Mouse (Mus musculus): Measurements from ENCODE around the gene Parg.
"Not testable (repeated sequence)": the region's sequence is repeated elsewhere in the genome, so short reads cannot be mapped to it uniquely, and the experiment has no call there.

Parg gene

DNA sequence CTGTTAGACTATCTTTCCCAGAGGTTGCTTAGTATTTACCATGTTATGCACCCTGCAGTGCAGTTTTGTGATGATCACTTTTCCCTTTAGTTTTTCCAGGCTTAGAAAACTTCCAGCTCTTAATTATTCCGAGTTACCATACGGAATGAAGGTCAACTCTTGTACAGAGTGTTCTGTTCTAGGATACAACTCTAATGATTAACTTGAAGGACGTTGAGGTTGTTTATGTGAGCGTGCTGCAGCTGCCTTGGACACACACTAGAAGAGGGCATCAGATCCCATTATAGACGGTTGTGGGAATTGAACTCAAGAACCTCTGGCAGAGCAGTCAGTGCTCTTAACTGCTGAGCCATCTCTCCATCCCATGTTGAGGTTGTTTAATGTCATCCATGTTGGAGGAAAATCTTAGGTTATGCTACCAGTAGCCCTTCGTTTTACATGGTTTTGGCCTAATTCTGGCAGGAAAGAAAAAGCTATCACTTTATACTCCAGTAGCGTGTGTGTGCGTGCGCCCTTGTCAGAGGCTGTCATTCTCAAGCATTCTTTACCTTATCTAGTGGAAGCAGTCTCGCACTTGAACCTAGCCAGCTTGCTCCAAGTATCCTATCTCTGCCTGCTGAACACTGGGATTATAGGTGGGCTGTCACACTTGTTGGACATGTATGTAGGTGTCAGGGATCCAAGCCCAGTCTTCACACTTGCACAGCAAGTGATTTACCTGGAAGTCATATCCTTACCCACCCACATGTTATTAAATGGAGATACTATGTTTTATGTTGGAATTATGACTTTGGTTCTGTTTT is 22.2 kb upstream of the Parg start:
- DNase-seq: no peak

DNA sequence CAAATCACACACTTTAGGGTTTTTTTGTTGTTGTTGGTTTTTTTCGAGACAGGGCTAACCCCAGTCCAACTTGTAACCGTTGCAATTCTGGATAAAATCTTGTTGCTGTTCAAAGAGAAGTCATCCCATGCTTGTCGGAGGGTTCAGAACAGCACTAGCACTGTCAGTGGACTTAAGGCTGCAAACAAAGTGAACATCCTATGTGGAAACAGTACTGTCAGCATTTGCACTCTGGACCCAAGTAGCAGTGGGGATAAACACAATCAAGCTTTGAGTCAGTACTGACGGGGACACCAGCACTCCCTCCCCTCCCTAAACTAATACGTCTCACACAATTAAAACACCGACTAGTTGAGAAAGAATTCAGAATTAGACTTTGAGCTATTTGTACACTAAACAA is 20.9 kb upstream of the Parg start:
- no peak for DNase-seq

DNA sequence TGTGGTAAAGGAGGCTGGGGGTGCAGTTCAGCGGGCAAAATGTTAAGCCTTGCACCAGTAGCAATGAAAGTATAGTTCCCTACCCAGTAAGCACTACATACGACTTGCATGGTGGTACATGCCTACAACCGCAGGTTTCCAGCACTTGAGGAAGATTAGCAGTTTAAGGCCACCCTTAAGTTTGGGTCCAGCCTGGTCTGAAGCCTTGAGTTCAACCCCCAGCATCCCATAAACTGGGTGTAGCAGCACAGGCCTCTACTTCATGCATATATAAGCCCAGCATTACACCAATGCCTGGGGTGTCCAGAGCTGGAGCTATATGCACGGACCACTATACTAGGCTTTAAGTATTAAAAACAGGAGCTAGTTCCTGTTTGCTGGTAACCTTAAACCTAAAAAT is 17.9 kb upstream of the Parg start:
- DNase-seq: no peak

DNA sequence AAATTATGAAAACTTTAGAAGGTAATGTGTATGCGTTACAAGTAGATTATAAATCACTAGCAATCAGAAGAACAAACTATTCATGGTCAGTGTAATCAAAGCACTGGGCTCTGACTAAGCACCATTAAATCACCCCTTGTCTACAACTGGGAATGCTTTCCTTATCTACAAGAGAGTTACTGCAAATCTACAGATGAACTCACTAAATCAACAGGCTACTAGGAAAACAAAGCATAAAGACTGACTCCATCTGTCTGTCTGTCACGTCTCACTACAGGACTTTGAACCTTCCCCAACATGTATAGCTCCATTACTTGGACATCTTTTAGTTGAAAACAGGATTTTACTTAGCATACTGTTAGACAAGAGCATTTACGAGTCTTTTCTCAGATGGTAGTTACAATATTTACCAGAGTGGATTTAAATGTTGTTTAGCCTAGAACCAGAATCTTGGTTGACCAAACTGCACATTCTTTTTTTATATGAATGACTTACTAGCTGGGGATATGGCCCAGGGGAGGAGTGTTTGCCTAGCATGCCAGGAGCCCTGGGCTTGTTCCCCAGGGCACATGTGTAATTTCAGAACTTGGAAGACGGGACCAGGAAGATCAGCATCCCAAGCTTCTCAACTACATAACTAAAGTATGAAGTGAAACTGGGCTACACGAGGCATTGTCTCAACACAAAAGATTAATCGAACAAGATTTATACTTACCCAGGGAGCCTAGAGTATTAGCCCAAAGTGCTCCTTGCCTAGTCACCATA is 10.9 kb upstream of the Parg start:
- DNase-seq: no peak

DNA sequence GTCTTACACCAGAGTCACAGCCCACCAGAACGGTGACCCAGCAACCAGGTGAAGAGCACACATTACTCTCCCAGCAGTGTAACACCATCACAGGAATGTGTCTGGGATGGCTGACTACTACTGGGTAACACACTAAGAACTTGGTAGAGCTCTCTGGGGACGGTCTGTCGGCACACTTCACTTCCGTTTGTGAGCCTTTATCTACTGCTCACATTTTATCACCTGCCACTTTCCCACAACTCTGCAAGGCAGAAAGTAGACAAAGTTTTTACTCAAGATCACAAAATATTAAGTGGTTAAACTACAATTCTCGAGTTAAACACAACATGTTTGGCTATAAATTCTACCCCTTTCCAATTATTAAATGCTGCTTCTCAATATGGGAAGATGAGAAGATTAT is 9.8 kb upstream of the Parg start:
- DNase-seq: no peak

DNA sequence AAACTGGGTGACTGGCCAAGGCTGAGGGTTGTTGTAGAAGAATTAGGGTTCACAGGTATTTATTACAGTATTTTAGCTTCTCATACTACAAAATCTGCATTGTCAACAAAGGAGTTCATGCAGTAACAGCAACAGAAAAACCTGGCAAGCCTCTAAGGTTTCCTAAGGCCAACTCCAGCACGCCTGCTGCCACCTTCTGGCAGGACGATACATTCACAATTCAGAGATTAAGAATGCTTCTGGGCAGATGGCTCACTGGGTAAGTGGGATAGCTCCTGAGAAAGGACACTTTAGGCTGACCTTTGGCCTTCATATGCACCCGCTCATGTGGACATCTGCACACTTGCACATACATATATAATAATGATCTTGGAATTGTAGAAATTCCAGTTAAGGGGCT is 9.3 kb upstream of the Parg start:
- DNase-seq: peak; percentile 34

DNA sequence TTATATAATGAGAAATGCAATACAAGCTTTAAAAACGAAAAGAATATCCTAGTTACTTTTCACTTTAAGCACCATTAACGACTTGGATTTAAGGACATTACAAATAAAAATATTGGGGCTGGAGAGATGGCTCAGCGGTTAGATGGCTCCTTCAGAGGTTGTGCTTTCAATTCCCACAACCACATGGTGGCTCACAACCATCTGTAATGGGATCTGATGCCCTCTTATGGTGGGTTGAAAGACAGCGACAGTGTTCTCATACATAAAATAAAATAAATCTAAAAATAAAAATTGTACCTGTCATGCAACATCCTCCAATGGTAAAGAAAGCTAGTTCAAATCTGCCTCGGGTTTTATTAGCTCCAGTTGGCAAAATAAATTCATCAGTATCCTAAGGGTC is 8.2 kb upstream of the Parg start:
- not testable (repeated sequence) for DNase-seq

DNA sequence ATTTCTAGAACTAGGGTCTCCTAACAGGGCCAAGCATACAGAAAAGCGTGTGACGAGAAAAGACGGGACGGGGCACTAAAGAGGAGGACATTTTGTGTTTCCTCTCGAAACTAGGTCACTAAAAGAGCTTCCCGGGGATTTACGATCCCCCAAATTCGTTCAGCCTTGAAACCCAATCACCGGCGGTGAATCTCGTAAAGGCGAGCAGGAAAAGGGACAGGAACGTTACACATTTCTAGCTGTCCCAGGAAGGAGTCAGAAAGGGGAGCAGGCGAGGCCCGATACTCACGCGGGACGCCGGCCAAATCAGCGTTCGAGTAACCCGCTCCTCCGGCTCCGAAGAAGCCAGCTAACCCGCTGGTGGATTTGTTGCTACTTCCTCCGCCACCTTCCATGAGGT is 395 bp upstream of the Parg start:
- DNase-seq: no peak

DNA sequence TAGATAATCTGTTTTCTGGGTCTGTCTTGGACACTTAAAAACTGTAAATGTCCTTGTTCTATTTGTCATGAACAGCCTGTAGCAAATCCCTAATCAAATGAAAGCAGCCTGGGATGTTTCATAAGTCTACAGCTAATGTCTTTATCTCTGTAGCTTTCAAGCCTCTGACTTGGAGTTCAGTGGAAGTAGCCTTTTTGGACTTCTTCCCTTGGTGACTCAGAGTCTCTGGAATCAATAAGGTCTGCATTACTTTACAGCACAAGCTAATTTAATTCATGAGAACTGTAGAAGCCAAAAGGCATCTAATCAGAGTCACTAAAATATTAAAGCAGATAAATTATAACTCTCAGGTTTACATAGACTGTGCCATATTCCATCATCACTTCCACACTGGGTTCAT is 24.9 kb downstream of the Parg start:
- DNase-seq: no peak

DNA sequence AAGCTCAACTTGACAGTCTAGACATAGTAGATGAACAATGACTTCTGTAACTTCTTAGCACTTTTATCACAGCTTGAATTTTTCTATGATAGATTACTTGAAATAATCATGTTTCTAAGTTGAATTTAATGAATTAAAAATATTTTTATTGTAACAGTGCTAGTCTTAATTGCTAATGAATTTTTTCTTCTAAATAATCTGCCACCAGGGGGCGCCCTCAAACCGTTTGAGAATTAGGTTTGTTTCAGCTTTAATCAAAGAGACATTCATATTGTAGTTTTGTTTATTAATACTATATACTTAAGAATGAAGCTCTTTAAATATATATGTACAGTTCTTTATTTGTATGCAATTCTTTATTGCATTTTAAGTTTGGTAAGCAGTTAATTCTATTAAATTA is 27.2 kb downstream of the Parg start:
- DNase-seq: peak in 1 of 2 experiments; percentile 20

DNA sequence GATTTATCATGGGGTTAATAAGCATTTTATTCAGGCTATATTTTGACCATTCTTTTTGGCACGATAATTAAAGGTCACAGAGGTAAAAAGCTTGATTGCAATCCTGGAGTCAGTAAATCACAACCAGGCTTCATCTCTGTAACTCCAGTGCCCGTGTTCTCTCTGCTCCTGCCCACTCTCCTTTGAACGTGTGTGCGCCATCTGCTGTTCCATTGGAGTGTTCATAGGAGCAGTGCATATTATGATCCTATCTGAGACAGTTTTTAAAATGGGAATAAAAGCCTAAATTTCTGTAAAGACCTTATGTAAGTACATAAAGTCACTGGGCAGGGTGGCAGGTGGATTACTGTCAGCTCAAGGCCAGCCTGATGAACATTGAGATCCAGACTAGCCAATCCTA is 40.7 kb downstream of the Parg start:
- no peak for DNase-seq

DNA sequence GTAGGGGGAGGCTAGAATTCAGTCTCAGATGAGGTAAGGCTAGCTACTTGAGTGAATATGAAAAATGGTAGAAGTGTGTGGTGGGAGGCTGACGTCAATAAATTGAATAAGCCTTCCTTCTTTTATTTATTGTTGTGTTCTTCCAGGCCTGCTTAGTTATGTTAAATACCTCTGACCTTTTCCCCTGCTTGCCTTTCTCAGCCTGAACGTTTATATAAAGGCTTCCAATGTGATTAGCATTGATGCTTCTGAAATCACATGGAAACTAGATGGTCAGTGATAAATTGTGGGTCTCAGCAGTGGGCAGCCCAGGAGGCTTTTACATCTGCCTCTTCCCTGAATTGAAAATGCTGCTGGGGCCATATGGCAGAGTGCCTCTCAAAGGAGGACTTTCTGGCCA is 44.3 kb downstream of the Parg start:
- no peak for DNase-seq

DNA sequence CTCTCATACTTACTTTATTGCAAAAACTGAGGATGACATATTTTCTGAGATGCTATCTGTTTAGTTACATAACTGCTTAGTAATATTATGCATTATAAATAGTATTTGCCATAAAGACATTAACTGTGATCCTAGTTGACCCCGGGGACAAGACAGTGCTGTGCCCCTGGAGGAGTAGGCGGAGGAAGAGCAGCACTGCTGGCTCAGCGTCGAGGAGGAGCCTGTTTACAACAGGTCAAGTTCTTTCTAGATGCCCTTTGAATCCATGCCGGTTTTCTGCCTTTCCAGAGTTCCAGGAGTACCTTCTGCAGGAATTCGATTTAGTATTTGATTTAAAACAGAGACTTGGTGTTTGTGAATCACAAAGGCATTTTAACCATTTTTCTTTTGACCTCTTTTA is 47.9 kb downstream of the Parg start:
- DNase-seq: no peak

DNA sequence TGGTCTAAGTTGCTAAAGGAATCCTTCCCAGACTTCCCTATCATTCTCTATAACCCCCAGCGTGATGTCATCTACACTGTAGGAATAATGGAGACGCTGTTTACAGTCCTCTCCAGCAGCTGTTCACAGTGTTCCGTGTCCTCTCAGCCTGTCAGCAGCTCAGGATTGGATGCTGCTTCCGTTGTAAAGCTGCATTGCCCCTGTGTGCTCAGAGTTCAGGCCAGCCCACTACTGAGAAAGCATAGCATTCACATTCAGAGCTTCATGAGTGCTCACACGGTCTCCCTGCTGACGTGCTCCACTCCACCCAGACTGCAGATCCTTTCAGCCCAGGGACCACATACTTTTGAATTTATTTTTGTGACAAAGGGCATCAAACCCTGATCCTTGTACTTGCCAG is 59.1 kb downstream of the Parg start:
- no peak for DNase-seq

DNA sequence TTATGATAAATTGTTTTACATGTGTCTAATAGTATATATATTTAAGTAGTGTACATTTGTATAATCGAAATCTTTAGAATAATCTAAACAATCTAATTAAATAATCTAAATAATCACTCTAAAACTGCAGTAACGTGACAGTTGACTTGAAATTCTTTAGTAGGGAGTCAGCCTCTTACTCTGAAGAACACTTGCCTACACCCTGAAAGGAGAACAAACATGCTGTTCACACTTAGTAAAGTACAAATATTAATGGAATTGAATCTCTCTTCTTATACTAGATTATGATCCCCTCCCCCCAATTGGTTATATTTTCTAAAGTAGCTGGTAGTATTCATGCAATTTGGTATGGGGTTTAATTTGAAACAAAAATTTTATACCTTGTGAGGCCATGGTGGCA is 60.0 kb downstream of the Parg start:
- no peak for DNase-seq

DNA sequence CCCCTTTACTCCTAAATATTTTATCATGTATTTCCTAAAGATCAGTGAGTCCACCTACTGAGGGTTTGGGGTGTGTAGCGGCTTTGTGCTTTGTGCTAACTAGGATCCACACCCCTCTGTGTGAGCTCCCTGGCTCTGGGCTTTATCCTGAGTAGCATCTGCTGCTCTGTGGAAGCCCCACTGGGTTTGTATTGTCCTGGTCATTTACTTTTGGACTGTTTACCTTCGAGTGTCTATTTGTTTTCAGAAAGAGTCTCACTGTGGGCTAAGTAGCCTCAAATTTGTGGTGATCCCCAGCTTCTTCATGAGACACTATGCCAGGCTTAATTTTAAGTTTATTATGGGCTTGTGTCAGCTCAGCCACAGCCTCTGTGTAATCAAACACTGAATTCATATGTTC is 67.2 kb downstream of the Parg start:
- DNase-seq: no peak

DNA sequence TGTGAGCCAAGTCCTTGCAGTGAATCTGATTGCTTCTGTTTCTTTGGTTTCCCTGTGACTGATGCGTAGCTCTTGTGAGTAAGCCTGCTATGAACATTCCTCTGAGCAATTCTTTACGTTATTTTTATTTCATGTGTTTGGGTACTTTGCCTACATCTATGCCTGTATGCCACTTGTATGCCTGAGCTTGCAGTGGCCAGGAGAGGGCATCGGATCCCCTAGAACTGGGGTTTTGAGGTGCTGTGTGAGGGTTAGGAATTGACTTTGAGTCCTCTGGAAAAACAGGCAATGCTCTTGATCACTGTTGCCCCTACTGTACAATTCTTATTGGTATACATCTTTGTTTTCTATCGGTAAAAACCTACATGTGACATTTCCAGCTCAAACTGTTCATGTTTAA is 67.8 kb downstream of the Parg start:
- DNase-seq: no peak

DNA sequence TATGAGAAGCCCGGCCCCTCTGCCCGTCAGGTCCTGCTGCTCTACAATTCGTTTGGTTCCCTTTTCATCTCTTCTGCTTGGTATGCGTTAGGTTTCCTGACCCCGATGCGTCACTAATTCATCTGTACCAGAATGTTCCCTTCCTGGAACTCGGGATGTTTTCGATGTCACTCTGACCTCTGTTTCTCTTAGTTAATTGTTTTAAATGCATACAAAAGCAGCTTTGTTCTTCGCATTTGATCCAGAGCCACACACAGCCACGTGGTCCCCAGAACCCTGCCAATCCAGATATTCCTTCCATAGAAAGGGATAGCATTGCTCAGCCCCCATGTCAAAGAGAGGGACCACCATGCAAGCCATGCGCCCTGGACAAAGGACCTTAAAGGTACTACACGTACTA is 99.9 kb downstream of the Parg start:
- DNase-seq: no peak

DNA sequence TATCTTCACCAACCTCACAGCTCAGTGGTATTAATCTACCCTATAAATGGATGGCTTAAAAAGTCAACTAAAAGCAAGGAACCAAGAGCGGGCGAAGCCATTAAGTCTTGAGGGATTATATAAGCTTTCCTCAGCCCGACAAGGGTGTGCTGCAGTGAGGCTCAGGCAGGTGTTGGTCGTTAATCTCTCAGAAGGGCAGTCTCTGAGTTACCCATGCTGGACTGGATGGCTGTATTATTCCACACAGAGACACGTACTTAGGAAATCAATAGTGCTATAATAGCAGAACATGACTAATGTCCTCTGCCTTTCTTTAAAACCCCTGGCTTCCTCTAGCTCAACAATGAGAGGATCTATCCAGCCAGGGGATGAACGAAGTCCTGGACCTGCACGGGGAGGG is 100.7 kb downstream of the Parg start:
- DNase-seq: no peak

DNA sequence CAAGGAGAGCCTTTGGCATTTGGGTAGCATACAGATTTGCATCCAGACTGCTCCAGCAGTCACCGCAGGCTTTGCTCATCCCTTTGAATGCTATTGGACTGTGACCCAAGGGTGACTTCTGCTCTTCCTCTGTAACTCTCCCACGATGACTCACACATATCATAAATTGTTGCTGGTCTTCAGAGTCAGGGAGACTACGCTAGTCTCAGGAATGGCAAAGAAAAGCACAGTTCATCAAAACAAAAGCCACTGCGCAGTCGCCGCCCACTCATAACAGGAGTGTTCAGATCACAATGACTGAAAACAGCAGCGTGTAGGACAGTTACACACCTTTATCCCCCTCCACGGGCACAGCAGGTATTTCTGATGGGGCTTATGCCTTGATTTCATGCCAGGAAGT is 103.2 kb downstream of the Parg start:
- no peak for DNase-seq

DNA sequence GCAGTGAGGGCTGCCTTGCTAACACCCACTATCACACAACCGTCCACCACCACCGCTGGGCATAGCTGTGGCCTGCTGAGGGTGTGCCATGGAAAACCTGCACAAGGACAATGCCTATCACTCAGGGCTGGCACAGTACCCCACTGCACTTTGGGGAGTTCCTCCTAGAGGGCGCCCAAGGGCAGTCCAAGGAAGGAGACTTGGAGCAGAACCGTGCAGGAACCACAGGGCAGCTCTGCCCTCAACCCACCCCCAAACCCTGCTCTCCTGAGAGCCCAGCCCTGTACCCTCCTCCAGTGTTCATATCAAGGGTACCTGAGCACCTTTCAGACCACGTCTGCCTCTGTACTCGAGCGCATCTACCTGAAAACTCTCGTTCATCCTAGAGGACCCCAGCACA is 108.1 kb downstream of the Parg start:
- DNase-seq: peak; percentile 30 to 34

DNA sequence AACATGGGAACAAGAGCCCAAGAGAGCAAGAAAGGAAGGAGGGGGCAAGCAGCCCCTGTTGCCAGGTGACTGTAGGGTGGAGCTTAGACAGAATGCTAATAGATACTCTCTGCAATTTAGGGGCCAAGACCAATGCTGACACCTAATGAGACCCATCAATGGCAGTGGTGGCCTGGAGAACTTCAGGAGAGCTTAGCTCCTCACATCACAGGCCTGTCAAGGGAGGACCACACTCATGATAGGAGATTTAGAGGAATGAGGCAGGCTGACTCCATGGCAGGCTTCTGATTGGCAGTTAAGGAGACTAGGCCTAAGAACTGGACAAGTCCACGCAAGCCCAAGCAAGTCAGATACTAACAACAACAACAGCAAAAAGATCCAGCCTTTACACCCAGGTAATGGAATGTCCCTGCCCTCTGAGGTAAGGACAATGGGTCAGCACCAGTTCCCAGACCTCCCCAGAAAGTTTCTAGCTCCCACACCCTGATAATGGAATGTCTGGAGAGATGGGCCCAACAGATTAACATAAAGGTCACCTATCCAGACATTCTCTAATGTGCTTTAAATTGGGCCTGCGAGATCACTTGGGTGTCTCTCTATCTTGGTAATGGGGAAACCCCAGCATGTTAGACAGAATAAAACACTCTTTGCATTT is 109.8 kb downstream of the Parg start:
- no peak for DNase-seq

DNA sequence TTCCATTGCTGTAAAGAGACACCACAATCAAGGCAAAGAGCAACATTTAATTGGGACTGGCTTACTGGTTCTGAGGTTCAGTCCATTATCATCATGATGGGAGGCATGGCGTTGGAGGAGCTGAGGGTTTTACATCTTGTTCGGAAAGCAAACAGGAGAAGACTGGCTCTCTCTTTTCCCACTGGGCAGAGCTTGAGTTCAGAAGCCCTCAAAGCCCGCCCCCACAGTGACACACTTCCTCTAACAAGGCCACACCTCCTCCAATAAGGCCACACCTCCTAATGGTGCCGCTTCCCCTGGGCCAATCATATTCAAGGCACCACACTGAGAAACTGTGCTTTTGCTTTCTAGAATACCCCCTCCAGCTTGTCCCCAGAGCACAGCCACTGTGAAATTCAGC is 116.1 kb downstream of the Parg start:
- no peak for DNase-seq
